Comparison of ENCODE assay signal across 9 mouse cellular contexts in the genomic region with DNA sequence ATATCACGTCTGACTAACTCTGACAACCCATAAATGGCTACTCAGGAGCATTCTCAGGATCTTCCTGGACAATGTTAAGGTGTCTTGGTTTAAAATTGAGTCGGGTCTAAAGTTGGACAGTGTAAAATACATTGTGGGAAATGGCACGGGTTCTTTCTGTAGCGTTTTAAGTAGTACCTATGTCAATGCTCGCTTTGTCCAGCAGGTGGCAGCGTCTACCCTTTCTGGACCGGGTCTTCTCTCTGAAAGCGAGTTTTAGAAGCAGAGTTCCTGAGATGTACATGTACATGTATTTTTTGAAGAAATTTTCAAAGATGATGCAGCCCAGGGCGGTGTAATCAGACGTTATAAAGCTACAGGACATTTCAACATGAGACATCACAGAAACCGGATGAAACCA. TPM values are rescaled to one million over a fixed set of nuclear protein-coding genes. Genes with fewer than 3 reads are reported as not detected.
A peak's percentile ranks its signal among the peaks of the same experiment; 100 is the strongest.
DNase-seq lines count a peak whose midpoint lies in the region; ATAC-seq lines count a peak whose summit lies in the region.
"Had no signal": no experiment of that assay in that cellular context is flagged by ENCODE, and none has a peak within 500 bp of the region (broad histone marks: within the 10 kb centered on the region; RNA-seq: fewer than 3 reads in every experiment).

No protein-coding gene starts in this region.

- DNase-seq in hindbrain, embryonic 14.5 days (ENCODE audit: low spot score), result peak; percentile 96
- peak; percentile 88 for DNase-seq in adrenal gland, postnatal 10 days
- DNase-seq in embryo, embryonic 9.5 days (ENCODE audit: extremely low spot score), result peak; percentile 79
- peak; percentile 66 to 93 for DNase-seq in layer of hippocampus, postnatal 25 days (ENCODE audit: extremely low spot score in 1 of 2, low spot score in 1 of 2)
- peak; percentile 91 for DNase-seq in splenic B cell, adult 2 months (ENCODE audit: low read depth, low spot score)

- WGBS in hindbrain, embryonic 14.5 days, result 9% methylated on average over 11 of the region's 11 CpGs
- 12% methylated on average over 11 of the region's 11 CpGs for WGBS in hindbrain, embryonic 16.5 days
- WGBS in heart, embryonic 13.5 days, result 6% methylated on average over 11 of the region's 11 CpGs

- no peaks in the 10 kb centered on the region for H3K27me3 ChIP-seq in hindbrain, embryonic 14.5 days (ENCODE audit: control insufficient read depth, insufficient read depth, low read length)
- no peaks in the 10 kb centered on the region for H3K27me3 ChIP-seq in hindbrain, embryonic 16.5 days (replicated peaks; ENCODE audit: control insufficient read depth, insufficient read depth, low read length)
- H3K27me3 ChIP-seq in heart, embryonic 13.5 days (replicated peaks), result peaks cover 27% of the 10 kb centered on the region
- H3K27me3 ChIP-seq in splenic B cell, adult 2 months (ENCODE audit: control insufficient read depth, insufficient read depth, low read length, poor library complexity, severe bottlenecking), result no peaks in the 10 kb centered on the region
- H3K27me3 ChIP-seq: embryonic facial prominence, embryonic 12.5 days had no signal

- no peak overlapping the region for H3K4me2 ChIP-seq in hindbrain, embryonic 14.5 days (replicated peaks)
- H3K4me2 ChIP-seq in hindbrain, embryonic 16.5 days (ENCODE audit: low read length), result no peak overlapping the region
- peak overlapping the region; percentile 49 for H3K4me2 ChIP-seq in heart, embryonic 13.5 days
- H3K4me2 ChIP-seq: embryonic facial prominence, embryonic 12.5 days had no signal

- H3K9ac ChIP-seq in hindbrain, embryonic 14.5 days, result no peak overlapping the region
- no peak overlapping the region for H3K9ac ChIP-seq in hindbrain, embryonic 16.5 days (ENCODE audit: low read depth, low read length)
- H3K9ac ChIP-seq in heart, embryonic 13.5 days, result peak overlapping the region; percentile 45; the same call in 1 of the 2 replicates
- H3K9ac ChIP-seq: embryonic facial prominence, embryonic 12.5 days had no signal

- H3K4me3 ChIP-seq in hindbrain, embryonic 14.5 days (replicated peaks; ENCODE audit: low read length), result no peak overlapping the region
- no peak overlapping the region for H3K4me3 ChIP-seq in hindbrain, embryonic 16.5 days (ENCODE audit: low read length)
- H3K4me3 ChIP-seq in heart, embryonic 13.5 days, result peak overlapping the region; percentile 29
- H3K4me3 ChIP-seq: embryonic facial prominence, embryonic 12.5 days had no signal

- no peak for ATAC-seq in hindbrain, embryonic 14.5 days (ENCODE audit: low FRiP score)
- ATAC-seq in hindbrain, embryonic 16.5 days, result no peak
- ATAC-seq in heart, embryonic 13.5 days (ENCODE audit: extremely low read depth, insufficient number of reproducible peaks, low FRiP score, low TSS enrichment), result no peak
- peak; percentile 73; the same call in 1 of the 2 replicates for ATAC-seq in megakaryocyte-erythroid progenitor cell, adult 5-6 weeks (replicated peaks; ENCODE audit: low FRiP score, low TSS enrichment, poor library complexity, severe bottlenecking)

- H3K9me3 ChIP-seq in hindbrain, embryonic 14.5 days (ENCODE audit: control insufficient read depth, low read length), result no peaks in the 10 kb centered on the region
- H3K9me3 ChIP-seq in hindbrain, embryonic 16.5 days (ENCODE audit: control insufficient read depth, low read length), result no peaks in the 10 kb centered on the region
- no peaks in the 10 kb centered on the region for H3K9me3 ChIP-seq in heart, embryonic 13.5 days
- H3K9me3 ChIP-seq: embryonic facial prominence, embryonic 12.5 days had no signal

- H3K36me3 ChIP-seq in hindbrain, embryonic 14.5 days (replicated peaks; ENCODE audit: control insufficient read depth, insufficient read depth), result no peaks in the 10 kb centered on the region
- no peaks in the 10 kb centered on the region for H3K36me3 ChIP-seq in hindbrain, embryonic 16.5 days (ENCODE audit: control insufficient read depth, insufficient read depth, low read length)
- H3K36me3 ChIP-seq in heart, embryonic 13.5 days, result no peaks in the 10 kb centered on the region
- no peaks in the 10 kb centered on the region for H3K36me3 ChIP-seq in splenic B cell, adult 2 months (ENCODE audit: control insufficient read depth, insufficient read depth, low read length, poor library complexity, severe bottlenecking)
- H3K36me3 ChIP-seq: embryonic facial prominence, embryonic 12.5 days had no signal

- H3K27ac ChIP-seq in hindbrain, embryonic 14.5 days, result no peak overlapping the region
- H3K27ac ChIP-seq in hindbrain, embryonic 16.5 days (ENCODE audit: low read depth, low read length), result no peak overlapping the region
- peak overlapping the region; percentile 62 for H3K27ac ChIP-seq in heart, embryonic 13.5 days (replicated peaks)
- H3K27ac ChIP-seq: embryonic facial prominence, embryonic 12.5 days had no signal

- H3K4me1 ChIP-seq in hindbrain, embryonic 14.5 days (replicated peaks; ENCODE audit: control insufficient read depth, insufficient read depth, low read length), result no peaks in the 10 kb centered on the region
- no peaks in the 10 kb centered on the region for H3K4me1 ChIP-seq in hindbrain, embryonic 16.5 days (ENCODE audit: control insufficient read depth, insufficient read depth, low read depth, low read length)
- no peaks in the 10 kb centered on the region; the same call in 1 of the 2 replicates for H3K4me1 ChIP-seq in heart, embryonic 13.5 days
- H3K4me1 ChIP-seq: embryonic facial prominence, embryonic 12.5 days had no signal

RNA-seq across cellular contexts. Expression of gene Lat, which starts 45.6 kb away (rescaled TPM):
- 0.77 and 0.78 TPM in 2 replicates for polyA plus RNA-seq in hindbrain, embryonic 14.5 days (2014; fragmentation: Nextera tagmentation; extraction: Ambion mirVana)
- 0.55 and 1.00 TPM in 2 replicates for polyA plus RNA-seq in hindbrain, embryonic 16.5 days (2015; fragmentation: Nextera tagmentation; extraction: Ambion mirVana)
- total RNA-seq in adrenal gland, postnatal 10 days (2021), result 1 to 10 TPM; 4.0 to 4.1 TPM
- polyA plus RNA-seq in heart, embryonic 13.5 days (2015; fragmentation: Nextera tagmentation; extraction: Ambion mirVana), result 3.0 and 3.1 TPM in 2 replicates
- total RNA-seq in layer of hippocampus, postnatal 25 days (2021), result 1 to 10 TPM; 1.1 to 1.3 TPM
- 17.3 and 28.3 TPM in 2 replicates for total RNA-seq in megakaryocyte-erythroid progenitor cell, adult 5-6 weeks (2014; fragmentation: Nextera tagmentation)
- 9.3 and 11.0 TPM in 2 replicates for total RNA-seq in megakaryocyte-erythroid progenitor cell, adult 5-6 weeks (2017)

RNA-seq across cellular contexts. Expression of gene Sbk1, which starts 51.3 kb away (rescaled TPM):
- polyA plus RNA-seq in hindbrain, embryonic 14.5 days (2014; fragmentation: Nextera tagmentation; extraction: Ambion mirVana), result 290 and 319 TPM in 2 replicates
- polyA plus RNA-seq in hindbrain, embryonic 16.5 days (2015; fragmentation: Nextera tagmentation; extraction: Ambion mirVana), result 159 and 208 TPM in 2 replicates
- total RNA-seq in adrenal gland, postnatal 10 days (2021), result 10 to 100 TPM; 40.7 to 52.5 TPM
- polyA plus RNA-seq in heart, embryonic 13.5 days (2015; fragmentation: Nextera tagmentation; extraction: Ambion mirVana), result 12.7 and 13.7 TPM in 2 replicates
- total RNA-seq in layer of hippocampus, postnatal 25 days (2021), result 10 to 100 TPM; 98.2 to 99.0 TPM
- 6.6 and 7.0 TPM in 2 replicates for total RNA-seq in megakaryocyte-erythroid progenitor cell, adult 5-6 weeks (2014; fragmentation: Nextera tagmentation)
- 2.9 and 5.2 TPM in 2 replicates for total RNA-seq in megakaryocyte-erythroid progenitor cell, adult 5-6 weeks (2017)

RNA-seq across cellular contexts. Expression of gene Spns1, which starts 53.5 kb away (rescaled TPM):
- 64.5 and 67.9 TPM in 2 replicates for polyA plus RNA-seq in hindbrain, embryonic 14.5 days (2014; fragmentation: Nextera tagmentation; extraction: Ambion mirVana)
- polyA plus RNA-seq in hindbrain, embryonic 16.5 days (2015; fragmentation: Nextera tagmentation; extraction: Ambion mirVana), result 98.1 and 98.9 TPM in 2 replicates
- 10 to 100 TPM; 36.6 to 43.9 TPM for total RNA-seq in adrenal gland, postnatal 10 days (2021)
- polyA plus RNA-seq in heart, embryonic 13.5 days (2015; fragmentation: Nextera tagmentation; extraction: Ambion mirVana), result 43.7 and 44.9 TPM in 2 replicates
- 10 to 100 TPM; 87.5 to 89.6 TPM for total RNA-seq in layer of hippocampus, postnatal 25 days (2021)
- total RNA-seq in megakaryocyte-erythroid progenitor cell, adult 5-6 weeks (2014; fragmentation: Nextera tagmentation), result 24.7 and 30.7 TPM in 2 replicates
- 5.2 and 8.3 TPM in 2 replicates for total RNA-seq in megakaryocyte-erythroid progenitor cell, adult 5-6 weeks (2017)

Comparison
In these comparisons a context has a peak if more than half of its experiments do, and no peak if none do; other contexts are left out.
1. RNA of gene Sbk1, which starts 51.3 kb away (total RNA-seq): 98.2 to 99.0 TPM in layer of hippocampus, postnatal 25 days and 40.7 to 52.5 TPM in adrenal gland, postnatal 10 days; 2.9 to 7.0 TPM in megakaryocyte-erythroid progenitor cell, adult 5-6 weeks; every median in the first group is over 4 times any median in the second.
2. Peak in every context shown above with its lines, with median percentiles within 50 percentile points of each other: DNase-seq.